Mouse (Mus musculus): ENCODE data around the gene Zbtb48. TPM values are rescaled to one million over a fixed set of nuclear protein-coding genes. Genes with fewer than 3 reads are reported as not detected.

Gene Zbtb48
- total RNA-seq, 2 experiments from 2014 or later = 11.9 to 14.7 TPM

DNA sequence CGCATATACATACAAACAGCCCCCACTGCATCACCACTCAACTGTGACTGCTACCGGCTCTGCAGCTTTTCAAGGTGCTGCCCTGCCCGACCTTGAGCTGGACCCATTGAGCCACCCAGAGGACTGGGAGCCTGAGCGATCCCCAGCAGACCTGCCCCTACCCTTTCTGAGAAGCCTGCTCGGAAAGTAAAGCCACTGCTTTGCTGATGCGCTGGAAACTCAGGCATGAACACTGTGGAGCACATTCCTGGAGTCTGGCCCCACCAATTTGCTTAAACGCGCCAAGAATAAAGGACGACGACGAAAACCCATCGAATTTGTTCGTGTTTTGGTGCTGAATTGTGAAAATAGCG is 19.3 kb downstream of the Zbtb48 start:
- DNase-seq (ENCODE audit: extremely low spot score in 1 of 2, low spot score in 2 of 2) = no peak
- intact Hi-C loops (cut with DNase I) = no loop called here

- intact Hi-C loops (cut with DNase I) = no loop called here
- DNase-seq (ENCODE audit: extremely low spot score in 1 of 2, low spot score in 2 of 2) = no peak
These were observed 19.9 kb downstream of the Zbtb48 start for GRCm38 (mm10) chr4:152007481-152008147.

DNA sequence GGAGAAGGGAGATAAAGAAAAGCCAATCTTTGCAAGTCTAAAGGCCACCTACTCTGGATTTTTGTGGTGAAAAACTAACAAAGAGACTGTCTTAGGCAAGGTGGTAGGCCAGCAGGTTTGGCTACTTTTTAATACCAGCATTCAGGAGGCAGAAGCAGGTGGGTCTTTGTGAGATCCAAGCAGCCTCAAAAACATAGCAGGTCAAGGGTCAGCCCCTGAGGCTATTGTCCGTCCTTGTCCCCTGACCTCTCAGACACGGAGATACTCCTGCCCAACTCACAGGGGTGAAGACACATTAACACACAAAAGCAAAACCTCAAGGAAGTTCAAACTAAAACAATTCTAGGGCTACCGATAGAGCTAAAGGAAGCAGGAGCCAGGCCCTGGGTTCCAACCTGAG is 20.7 kb downstream of the Zbtb48 start:
- intact Hi-C loops (cut with DNase I) = no loop called here
- DNase-seq (ENCODE audit: extremely low spot score in 1 of 2, low spot score in 2 of 2) = no peak

- intact Hi-C loops (cut with DNase I) = no loop called here
- DNase-seq (ENCODE audit: extremely low spot score in 1 of 2, low spot score in 2 of 2) = no peak
These were observed 21.3 kb downstream of the Zbtb48 start for GRCm38 (mm10) chr4:152006137-152006536.

GRCm38 (mm10) chr4:152002063-152002462 is 25.4 kb downstream of the Zbtb48 start:
- intact Hi-C loops (cut with DNase I) = no loop called here
- DNase-seq (ENCODE audit: extremely low spot score in 1 of 2, low spot score in 2 of 2) = no peak

DNA sequence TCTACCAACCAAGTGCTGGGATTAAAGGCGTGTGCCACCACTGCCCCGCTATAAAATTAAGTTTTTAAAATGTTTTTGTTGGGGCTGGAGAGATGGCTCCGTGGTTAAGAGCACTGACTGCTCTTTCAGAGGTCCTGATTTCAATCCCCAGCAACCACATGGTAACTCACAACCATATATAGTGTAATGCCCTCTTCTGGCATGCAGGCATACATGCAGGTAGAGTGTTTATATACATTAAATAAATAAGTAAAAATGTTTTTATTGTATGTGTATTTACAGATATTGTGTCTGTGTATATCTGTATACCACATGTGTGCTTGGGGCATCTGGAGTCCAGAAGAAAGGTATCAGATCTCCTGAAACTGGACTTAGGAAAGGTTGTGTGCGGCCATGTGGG is 26.1 kb downstream of the Zbtb48 start:
- no peak for DNase-seq (ENCODE audit: extremely low spot score in 1 of 2, low spot score in 2 of 2)
- intact Hi-C loops (cut with DNase I) = no loop called here

- DNase-seq (ENCODE audit: extremely low spot score in 1 of 2, low spot score in 2 of 2) = no peak
- intact Hi-C loops (cut with DNase I) = no loop called here
These were observed 26.6 kb downstream of the Zbtb48 start for GRCm38 (mm10) chr4:152000906-152001305.

DNA sequence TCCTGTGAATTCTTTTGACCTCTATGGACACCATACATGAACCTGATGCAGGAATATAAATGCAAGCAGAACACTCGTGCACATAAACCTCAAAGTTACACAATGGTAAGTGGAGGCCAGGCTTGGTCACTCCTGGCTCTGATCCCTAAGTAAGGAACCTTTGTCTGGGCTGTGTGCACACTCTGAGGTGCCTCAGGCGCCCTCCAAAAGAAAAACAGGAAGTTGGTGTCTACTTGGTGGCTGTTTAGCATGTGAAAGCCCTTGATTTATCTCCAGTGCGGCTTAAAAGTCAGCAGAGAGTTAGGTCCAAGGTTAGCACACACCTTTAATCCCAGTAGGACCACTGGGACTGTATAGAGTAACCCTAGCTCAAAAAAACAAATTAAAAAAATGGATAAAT is 28.0 kb downstream of the Zbtb48 start:
- intact Hi-C loops (cut with DNase I) = no loop called here

GRCm38 (mm10) chr4:151997701-151998100 is 29.8 kb downstream of the Zbtb48 start:
- intact Hi-C loops (cut with DNase I) = no loop called here
- DNase-seq (ENCODE audit: extremely low spot score in 1 of 2, low spot score in 2 of 2) = no peak

More for the DNA sequence above, 28.0 kb downstream of the Zbtb48 start:
- DNase-seq (ENCODE audit: extremely low spot score in 1 of 2, low spot score in 2 of 2) = no peak

DNA sequence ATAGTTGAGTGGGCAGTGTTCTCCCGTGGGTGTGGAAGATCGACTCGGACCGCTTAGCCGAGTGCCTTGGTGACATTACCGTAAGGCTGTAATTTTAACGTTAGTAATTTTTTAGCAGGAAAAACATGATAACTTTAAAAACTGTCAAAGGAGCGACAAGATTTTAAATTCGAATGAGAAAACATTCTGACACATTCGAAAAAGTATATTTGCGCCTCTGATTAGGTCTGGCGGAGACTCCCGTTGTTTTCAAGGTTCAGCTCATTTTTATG is 30.6 kb downstream of the Zbtb48 start:
- intact Hi-C loops (cut with DNase I) = no loop called here
- DNase-seq (ENCODE audit: extremely low spot score in 1 of 2, low spot score in 2 of 2) = no peak

- intact Hi-C loops (cut with DNase I) = no loop called here
- DNase-seq (ENCODE audit: extremely low spot score in 1 of 2, low spot score in 2 of 2) = peak; percentile 99
These were observed 31.1 kb downstream of the Zbtb48 start, which contains the start of gene Phf13 for GRCm38 (mm10) chr4:151996173-151996950. TSS of gene Phf13 (minus strand) at chr4:151996258.

DNA sequence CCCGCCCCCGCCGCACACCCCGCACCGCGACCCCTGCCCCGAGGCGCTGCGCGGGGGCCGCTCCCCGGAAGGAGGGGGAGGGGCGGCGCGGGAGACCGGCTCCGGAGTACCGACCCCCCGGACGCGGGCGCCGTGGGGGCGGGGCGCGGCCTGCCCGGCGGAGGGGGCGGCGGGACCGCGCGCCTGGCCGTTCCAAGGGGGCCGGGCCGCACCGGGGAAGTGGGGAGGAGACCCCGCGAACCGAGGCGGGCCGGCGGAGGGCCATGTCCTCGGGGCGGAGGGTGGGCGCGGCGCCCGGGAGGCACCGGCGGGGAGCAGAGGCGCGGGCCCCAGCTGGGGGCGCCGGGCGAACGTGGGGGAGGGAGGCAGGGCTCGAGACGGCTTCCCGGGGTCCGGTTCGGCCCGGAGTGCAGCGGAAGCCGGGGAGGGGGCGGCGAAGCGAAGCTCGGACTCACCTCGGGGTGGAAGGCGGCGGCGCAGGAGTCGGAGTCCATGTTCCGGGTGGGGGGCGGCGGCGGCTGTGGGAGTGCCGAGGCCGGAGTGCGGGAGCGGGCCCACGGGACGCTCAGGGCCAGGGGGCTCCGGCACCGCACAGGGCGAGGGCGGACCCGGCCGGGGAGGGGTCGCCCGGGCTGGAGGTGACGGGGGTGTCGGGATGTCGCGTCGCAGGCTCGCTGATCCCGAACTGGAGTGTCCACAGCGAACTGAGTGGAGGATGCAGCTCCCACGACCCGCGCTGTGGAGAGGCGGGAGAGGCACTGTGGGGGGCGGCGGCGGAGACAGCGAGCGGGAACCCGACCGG is 31.9 kb downstream of the Zbtb48 start:
- DNase-seq (ENCODE audit: extremely low spot score in 1 of 2, low spot score in 2 of 2) = peak in 1 of 2 experiments; percentile 78
- intact Hi-C loops (cut with DNase I) = no loop called here

GRCm38 (mm10) chr4:151994228-151995171 is 33.0 kb downstream of the Zbtb48 start:
- peak in 1 of 2 experiments; percentile 70 for DNase-seq (ENCODE audit: extremely low spot score in 1 of 2, low spot score in 2 of 2)
- intact Hi-C loops (cut with DNase I) = no loop called here

DNA sequence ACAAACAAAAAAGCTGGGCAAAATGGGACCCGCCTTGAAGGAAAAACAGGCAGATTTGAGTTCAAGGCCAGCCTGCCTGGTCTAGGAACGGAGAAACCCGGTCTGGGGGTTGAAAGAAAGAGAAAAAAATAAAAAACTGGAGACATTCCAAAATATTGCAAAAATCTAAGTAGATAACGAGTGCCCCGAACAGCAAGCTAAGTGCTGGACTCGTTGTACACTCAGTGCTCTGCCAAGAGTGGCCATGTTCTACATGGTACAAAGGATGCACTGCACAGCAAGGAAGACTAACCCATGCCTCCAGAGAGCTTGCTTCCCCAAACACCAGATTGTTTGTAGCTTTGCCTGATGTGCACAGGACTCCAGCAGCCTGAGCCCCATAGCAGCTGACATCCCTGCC is 34.4 kb downstream of the Zbtb48 start:
- intact Hi-C loops (cut with DNase I) = no loop called here
- DNase-seq (ENCODE audit: extremely low spot score in 1 of 2, low spot score in 2 of 2) = no peak

- no peak for DNase-seq (ENCODE audit: extremely low spot score in 1 of 2, low spot score in 2 of 2)
- intact Hi-C loops (cut with DNase I) = no loop called here
These were observed 35.4 kb downstream of the Zbtb48 start for GRCm38 (mm10) chr4:151992091-151992490.

DNA sequence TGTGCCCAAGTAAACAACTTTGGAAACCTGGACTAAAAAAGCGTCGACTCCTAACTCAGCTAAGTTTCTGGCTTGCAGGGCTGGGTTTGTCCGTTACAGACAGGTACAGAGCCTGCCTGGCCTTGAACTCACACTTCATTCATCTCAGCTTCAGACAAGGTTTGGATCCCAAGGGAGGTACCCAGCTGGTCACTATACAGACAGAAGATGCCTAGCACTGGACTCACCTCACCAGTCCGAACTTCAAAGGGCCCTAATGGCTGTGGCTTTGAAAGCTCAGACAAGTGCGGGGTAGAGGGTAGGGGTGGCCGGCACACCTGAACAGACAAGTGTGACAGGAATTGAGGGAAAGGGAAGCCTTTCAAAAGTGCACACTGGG is 38.4 kb downstream of the Zbtb48 start:
- intact Hi-C loops (cut with DNase I) = no loop called here

DNA sequence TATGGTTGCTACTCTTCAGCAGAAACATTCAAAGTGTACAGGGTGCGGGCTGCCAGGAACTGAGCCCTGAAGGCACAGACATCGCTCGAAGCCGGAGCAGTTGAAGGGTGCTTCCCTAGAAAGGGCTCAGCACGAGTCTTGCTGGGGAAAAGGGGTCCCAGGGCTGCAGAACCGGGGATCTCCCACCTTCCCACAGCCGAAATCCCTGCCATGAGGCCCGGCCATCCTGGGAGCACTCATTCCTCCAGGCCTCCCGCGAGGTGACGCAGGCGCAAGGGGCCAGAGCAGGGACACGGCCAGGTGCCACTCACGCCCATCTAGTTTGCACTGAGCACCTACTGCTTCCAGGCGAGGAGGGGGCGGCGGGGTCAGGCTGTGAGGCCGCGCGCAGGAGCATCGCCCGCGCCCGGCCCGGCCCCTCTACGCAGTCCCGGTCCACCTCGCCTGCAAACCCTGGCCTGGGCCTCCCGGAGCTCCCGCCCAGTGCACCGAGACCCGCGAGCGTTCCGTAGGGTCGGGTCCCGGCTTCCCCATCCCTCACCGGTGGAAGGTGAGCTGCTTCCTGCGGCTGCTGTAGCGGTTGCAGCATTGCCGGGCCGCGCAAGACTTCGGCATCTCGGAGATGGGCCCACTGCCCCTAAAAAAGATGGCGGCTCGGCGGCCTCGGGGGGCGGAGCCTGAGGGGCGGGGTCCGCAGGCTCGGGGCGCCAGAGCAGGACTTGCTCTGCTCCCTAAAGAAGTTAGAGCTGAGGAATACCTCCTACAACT is 38.9 kb downstream of the Zbtb48 start, which contains the start of gene Thap3:
Gene Thap3 (minus strand): TSS at position 656 of the 768 bp plus-strand sequence.
- DNase-seq (ENCODE audit: extremely low spot score in 1 of 2, low spot score in 2 of 2) = peak in 1 of 2 experiments; percentile 89
- intact Hi-C loops (cut with DNase I) = no loop called here

More for the DNA sequence above, 38.4 kb downstream of the Zbtb48 start:
- DNase-seq (ENCODE audit: extremely low spot score in 1 of 2, low spot score in 2 of 2) = no peak

DNA sequence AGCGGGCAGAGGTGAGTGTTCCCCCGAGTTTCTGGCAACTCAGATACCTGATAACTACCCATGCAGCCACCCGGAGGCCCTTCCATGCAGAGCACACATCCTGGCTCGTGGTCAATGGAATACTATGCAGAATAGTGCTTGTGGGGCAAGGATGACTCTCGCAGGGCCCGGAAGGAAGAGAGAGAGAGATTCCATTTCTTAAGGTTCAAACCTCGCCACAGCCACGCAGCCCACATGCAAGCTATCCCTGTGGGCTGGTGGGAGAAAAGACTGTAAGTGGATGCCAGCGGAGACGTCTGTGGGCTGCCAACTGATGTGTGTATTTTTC is 39.5 kb downstream of the Zbtb48 start:
- intact Hi-C loops (cut with DNase I) = no loop called here
- DNase-seq (ENCODE audit: extremely low spot score in 1 of 2, low spot score in 2 of 2) = no peak
